ENCODE assay signal across 7 mouse cellular contexts in the genomic region with DNA sequence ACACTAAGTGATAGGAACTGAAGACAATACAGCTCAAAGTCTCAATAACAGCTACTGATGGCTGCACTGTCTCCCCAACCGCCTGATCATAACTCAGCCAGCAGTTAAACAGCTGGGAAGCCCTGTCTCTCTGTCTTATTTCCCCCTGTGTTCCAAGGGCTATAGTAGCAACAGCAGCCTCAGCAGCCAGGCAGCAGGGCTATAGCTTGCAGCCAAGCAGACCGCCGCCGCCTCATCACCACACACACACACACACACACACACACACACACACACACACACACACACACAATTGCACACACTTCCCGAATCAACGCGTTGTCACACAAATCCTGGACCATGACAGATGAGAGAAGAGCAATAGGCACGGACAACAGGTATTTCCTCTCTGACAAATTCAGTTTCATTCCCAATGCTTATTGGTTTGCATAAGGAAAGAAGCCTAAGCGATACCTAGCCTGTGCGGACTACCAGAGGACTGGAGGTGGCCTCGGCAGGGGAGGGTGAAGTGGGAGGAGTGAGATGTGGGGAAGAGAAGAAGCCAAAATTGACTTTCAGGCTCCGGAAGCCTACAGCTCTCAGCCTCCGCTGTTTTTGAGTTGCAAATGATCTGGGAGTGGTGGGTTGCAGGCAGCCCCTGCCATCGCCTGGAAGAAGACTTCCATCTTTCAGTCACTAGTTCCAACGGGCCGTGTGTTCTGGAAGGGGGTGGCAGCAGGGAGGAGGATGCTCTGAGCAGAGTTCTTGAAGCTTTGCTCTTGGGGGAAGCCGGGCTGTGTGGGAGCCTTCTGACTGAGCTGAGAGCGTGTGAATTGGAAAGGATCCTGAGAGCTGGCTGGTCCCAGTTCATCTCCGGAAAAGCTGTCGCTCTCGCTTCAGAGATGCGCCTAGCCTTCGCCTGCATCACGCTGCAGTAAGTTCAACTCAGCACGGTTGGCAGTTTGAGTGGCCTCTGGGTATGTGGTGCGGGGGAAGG.
DNase-seq lines count a peak whose midpoint lies in the region; ATAC-seq lines count a peak whose summit lies in the region.

No protein-coding gene starts in this region.

- H3K9ac ChIP-seq in intestine, embryonic 16.5 days (ENCODE audit: low read depth, low read length): peak overlapping the region; percentile 60
- H3K9ac ChIP-seq in neural tube, embryonic 15.5 days (replicated peaks): peak overlapping the region; percentile 49

- ATAC-seq in intestine, embryonic 16.5 days: peak; percentile 67
- ATAC-seq in neural tube, embryonic 15.5 days (ENCODE audit: low FRiP score): peak; percentile 87

- no peaks in the 10 kb centered on the region for H3K9me3 ChIP-seq in intestine, embryonic 16.5 days (ENCODE audit: control insufficient read depth, low read length)
- no peaks in the 10 kb centered on the region for H3K9me3 ChIP-seq in neural tube, embryonic 15.5 days (replicated peaks)

- H3K4me1 ChIP-seq in intestine, embryonic 16.5 days (ENCODE audit: control insufficient read depth, insufficient read depth, low read length): 0 out of 2 replicates have a peak, but pooled peaks cover 3% of the 10 kb centered on the region
- 0 out of 2 replicates have a peak, but pooled peaks cover 12% of the 10 kb centered on the region for H3K4me1 ChIP-seq in neural tube, embryonic 15.5 days

- peak overlapping the region; percentile 73 for H3K4me2 ChIP-seq in intestine, embryonic 16.5 days (ENCODE audit: low read depth, low read length)
- H3K4me2 ChIP-seq in neural tube, embryonic 15.5 days: peak overlapping the region; percentile 90

- H3K36me3 ChIP-seq in intestine, embryonic 16.5 days (ENCODE audit: control insufficient read depth, insufficient read depth, low read length): no peaks in the 10 kb centered on the region
- H3K36me3 ChIP-seq in neural tube, embryonic 15.5 days: no peaks in the 10 kb centered on the region

- peak overlapping the region; percentile 10; the same call in 1 of the 2 replicates for H3K27ac ChIP-seq in intestine, embryonic 16.5 days (ENCODE audit: low read length)
- H3K27ac ChIP-seq in neural tube, embryonic 15.5 days (replicated peaks): peak overlapping the region; percentile 81

- WGBS in intestine, embryonic 16.5 days: 2% methylated on average over 26 of the region's 26 CpGs
- WGBS in neural tube, embryonic 15.5 days: under 1% methylated on average over 25 of the region's 26 CpGs

- no peaks in the 10 kb centered on the region for H3K27me3 ChIP-seq in intestine, embryonic 16.5 days (replicated peaks; ENCODE audit: control insufficient read depth, insufficient read depth, low read length)
- H3K27me3 ChIP-seq in neural tube, embryonic 15.5 days (replicated peaks): no peaks in the 10 kb centered on the region

- DNase-seq in adrenal gland, postnatal 25 days: peak; percentile 4
- DNase-seq in cerebellum, postnatal 4 days (ENCODE audit: low spot score in 2 of 2): peak; percentile 26 to 30
- peak; percentile 23 for DNase-seq in gastrocnemius, postnatal 10 days
- peak; percentile 2 for DNase-seq in liver
- DNase-seq in urinary bladder, postnatal 14 days (ENCODE audit: low spot score): no peak

- peak overlapping the region; percentile 50 for H3K4me3 ChIP-seq in intestine, embryonic 16.5 days (ENCODE audit: low read length)
- H3K4me3 ChIP-seq in neural tube, embryonic 15.5 days (replicated peaks): peak overlapping the region; percentile 56
